In genomic region chr13:52105989-52106642, GRCm38 (mm10) we compare ENCODE assay signal across 20 mouse cellular contexts.
A peak's percentile ranks its signal among the peaks of the same experiment; 100 is the strongest.
DNase-seq lines count a peak whose midpoint lies in the region; ATAC-seq and TF ChIP-seq lines count a peak whose summit lies in the region.
"Had no signal": no experiment of that assay in that cellular context is flagged by ENCODE, and none has a peak within 500 bp of the region (broad histone marks: within the 10 kb centered on the region; RNA-seq: fewer than 3 reads in every experiment).

No protein-coding gene starts in this region.

- peaks cover 35% of the 10 kb centered on the region for H3K4me1 ChIP-seq in heart, embryonic 13.5 days
- H3K4me1 ChIP-seq in heart, adult 2 months (ENCODE audit: control insufficient read depth, insufficient read depth, low read length), result no peaks in the 10 kb centered on the region
- H3K4me1 ChIP-seq in neural tube, embryonic 13.5 days (replicated peaks), result peaks cover 25% of the 10 kb centered on the region
- peaks cover 26% of the 10 kb centered on the region for H3K4me1 ChIP-seq in embryonic facial prominence, embryonic 14.5 days (ENCODE audit: control insufficient read depth, insufficient read depth, low read length)
- no peaks in the 10 kb centered on the region; the same call in none of the 2 replicates for H3K4me1 ChIP-seq in stomach, postnatal 0 days (replicated peaks; ENCODE audit: control insufficient read depth, insufficient read depth)

- no peak overlapping the region for H3K27ac ChIP-seq in heart, embryonic 13.5 days (replicated peaks)
- no peak overlapping the region for H3K27ac ChIP-seq in heart, adult 2 months
- no peak overlapping the region; the same call in 1 of the 2 replicates for H3K27ac ChIP-seq in neural tube, embryonic 13.5 days (replicated peaks)
- no peak overlapping the region for H3K27ac ChIP-seq in embryonic facial prominence, embryonic 14.5 days (replicated peaks; ENCODE audit: low read depth, low read length)
- no peak overlapping the region for H3K27ac ChIP-seq in stomach, postnatal 0 days (replicated peaks)
- H3K27ac ChIP-seq: kidney, embryonic 15.5 days; left cerebral cortex, adult 2 months; limb, embryonic 10.5 days; liver, embryonic 12.5 days had no signal

- no peak for ATAC-seq in heart, embryonic 13.5 days (ENCODE audit: extremely low read depth, insufficient number of reproducible peaks, low FRiP score, low TSS enrichment)
- 0 out of 2 replicates have a peak, but pooled peaks have one; percentile 36 for ATAC-seq in neural tube, embryonic 13.5 days (ENCODE audit: low read depth)
- 0 out of 2 replicates have a peak, but pooled peaks have one; percentile 19 for ATAC-seq in embryonic facial prominence, embryonic 14.5 days (ENCODE audit: low read depth)
- 0 out of 2 replicates have a peak, but pooled peaks have one; percentile 35 for ATAC-seq in stomach, postnatal 0 days (ENCODE audit: low FRiP score, low TSS enrichment)
- ATAC-seq: liver, embryonic 12.5 days had no signal

- H3K4me2 ChIP-seq in heart, embryonic 13.5 days, result no peak overlapping the region
- no peak overlapping the region for H3K4me2 ChIP-seq in neural tube, embryonic 13.5 days
- H3K4me2 ChIP-seq in embryonic facial prominence, embryonic 14.5 days (ENCODE audit: low read depth, low read length), result no peak overlapping the region
- H3K4me2 ChIP-seq in stomach, postnatal 0 days (replicated peaks; ENCODE audit: low read depth), result no peak overlapping the region
- H3K4me2 ChIP-seq: kidney, embryonic 15.5 days; liver, embryonic 12.5 days; lung, embryonic 14.5 days had no signal

- WGBS in heart, embryonic 13.5 days, result 11% methylated on average over 9 of the region's 9 CpGs
- 44% methylated on average over 9 of the region's 9 CpGs for WGBS in heart, adult 2 months
- WGBS in neural tube, embryonic 13.5 days, result 44% methylated on average over 9 of the region's 9 CpGs
- WGBS in embryonic facial prominence, embryonic 14.5 days, result 28% methylated on average over 9 of the region's 9 CpGs
- WGBS in stomach, postnatal 0 days, result 36% methylated on average over 9 of the region's 9 CpGs

- no peak for TF ChIP-seq POLR2A in heart, adult 2 months (IDR thresholded peaks at IDR 0.05; ENCODE audit: insufficient read depth, low read depth, low read length)

- no peak for TF ChIP-seq EP300 in heart, adult 2 months (IDR thresholded peaks at IDR 0.05; ENCODE audit: insufficient read depth, low read depth, low read length)
- no peak for TF ChIP-seq EP300 in stomach, postnatal 0 days (optimal IDR thresholded peaks at IDR 0.05)

- no peaks in the 10 kb centered on the region for H3K36me3 ChIP-seq in heart, embryonic 13.5 days
- no peaks in the 10 kb centered on the region for H3K36me3 ChIP-seq in heart, adult 2 months (ENCODE audit: control insufficient read depth, insufficient read depth, low read length)
- no peaks in the 10 kb centered on the region for H3K36me3 ChIP-seq in neural tube, embryonic 13.5 days
- no peaks in the 10 kb centered on the region for H3K36me3 ChIP-seq in embryonic facial prominence, embryonic 14.5 days (ENCODE audit: control insufficient read depth, insufficient read depth, low read length)
- no peaks in the 10 kb centered on the region for H3K36me3 ChIP-seq in stomach, postnatal 0 days (ENCODE audit: control insufficient read depth, insufficient read depth, low read length)
- H3K36me3 ChIP-seq: kidney, embryonic 15.5 days; limb, embryonic 10.5 days; liver, embryonic 12.5 days had no signal

- H3K9me3 ChIP-seq in heart, embryonic 13.5 days, result no peaks in the 10 kb centered on the region
- H3K9me3 ChIP-seq in neural tube, embryonic 13.5 days, result no peaks in the 10 kb centered on the region
- no peaks in the 10 kb centered on the region for H3K9me3 ChIP-seq in embryonic facial prominence, embryonic 14.5 days (ENCODE audit: control insufficient read depth, low read length)
- no peaks in the 10 kb centered on the region for H3K9me3 ChIP-seq in stomach, postnatal 0 days (ENCODE audit: control insufficient read depth, low read length)
- H3K9me3 ChIP-seq: kidney, embryonic 15.5 days; limb, embryonic 10.5 days; liver, embryonic 12.5 days had no signal

- H3K9ac ChIP-seq in heart, embryonic 13.5 days, result peak overlapping the region; percentile 37; the same call in 1 of the 2 replicates
- H3K9ac ChIP-seq in heart, adult 2 months (ENCODE audit: low read depth, low read length), result no peak overlapping the region
- no peak overlapping the region for H3K9ac ChIP-seq in neural tube, embryonic 13.5 days
- H3K9ac ChIP-seq in embryonic facial prominence, embryonic 14.5 days (ENCODE audit: low read depth, low read length), result no peak overlapping the region
- no peak overlapping the region for H3K9ac ChIP-seq in stomach, postnatal 0 days (ENCODE audit: low read length)
- H3K9ac ChIP-seq: kidney, embryonic 15.5 days; liver, embryonic 12.5 days; lung, embryonic 14.5 days had no signal

- H3K27me3 ChIP-seq in heart, embryonic 13.5 days (replicated peaks), result peaks cover 5% of the 10 kb centered on the region; the same call in 1 of the 2 replicates
- H3K27me3 ChIP-seq in heart, adult 2 months (ENCODE audit: control insufficient read depth, insufficient read depth, low read length), result no peaks in the 10 kb centered on the region
- H3K27me3 ChIP-seq in neural tube, embryonic 13.5 days, result 0 out of 2 replicates have a peak, but pooled peaks cover 6% of the 10 kb centered on the region
- H3K27me3 ChIP-seq in embryonic facial prominence, embryonic 14.5 days (replicated peaks; ENCODE audit: control insufficient read depth, insufficient read depth, low read length), result no peaks in the 10 kb centered on the region
- H3K27me3 ChIP-seq in stomach, postnatal 0 days (ENCODE audit: control insufficient read depth, insufficient read depth, low read length), result no peaks in the 10 kb centered on the region

- no peak for TF ChIP-seq CTCF in heart, adult 2 months (IDR thresholded peaks at IDR 0.05)
- no peak for TF ChIP-seq CTCF in stomach, postnatal 0 days (IDR thresholded peaks at IDR 0.05; ENCODE audit: low read depth)

- intact Hi-C loops in heart, adult 2 months (cut with DNase I), result no loop called here

- H3K79me2 ChIP-seq in heart, adult 2 months (replicated peaks; ENCODE audit: control insufficient read depth, insufficient read depth, low read length), result no peaks in the 10 kb centered on the region

- H3K4me3 ChIP-seq in heart, embryonic 13.5 days, result no peak overlapping the region
- H3K4me3 ChIP-seq in heart, adult 2 months, result no peak overlapping the region
- H3K4me3 ChIP-seq in neural tube, embryonic 13.5 days, result no peak overlapping the region
- H3K4me3 ChIP-seq in embryonic facial prominence, embryonic 14.5 days (ENCODE audit: low read depth, low read length), result no peak overlapping the region
- H3K4me3 ChIP-seq in stomach, postnatal 0 days (ENCODE audit: low read depth, low read length), result no peak overlapping the region
- H3K4me3 ChIP-seq: kidney, embryonic 15.5 days; left cerebral cortex, adult 2 months; limb, embryonic 10.5 days; liver, embryonic 12.5 days had no signal

- DNase-seq in heart, adult 2 months, result no peak
- DNase-seq in neural tube, embryonic 10.5 days (ENCODE audit: extremely low spot score, low spot score), result no peak
- DNase-seq in embryonic facial prominence, embryonic 14.5 days (ENCODE audit: low spot score), result peak; percentile 28
- DNase-seq in stomach, postnatal 0 days (ENCODE audit: low spot score), result peak; percentile 23
- no peak for DNase-seq in lung, postnatal 14 days
- no peak for DNase-seq in yolk sac, embryonic 10.5 days (ENCODE audit: low spot score)
- DNase-seq: B cell, adult 2 months; cerebellum, postnatal 10 days; gastrocnemius, postnatal 10 days; heart, adult 18-20 months; heart, postnatal 36 days; lung, embryonic 14.5 days; right cerebral cortex, adult 18-20 months; thymus, adult 2 months had no signal

Comparison
In these comparisons a context has a peak if more than half of its experiments do, and no peak if none do; other contexts are left out.
1. DNase-seq: peak in embryonic facial prominence, embryonic 14.5 days (single experiment) and stomach, postnatal 0 days (single experiment); none in heart, adult 2 months (0 of 2), neural tube, embryonic 10.5 days (single experiment), lung, postnatal 14 days (single experiment) and yolk sac, embryonic 10.5 days (single experiment).